Mouse (Mus musculus) lung, adult 2 months (tissue): ENCODE measurements around the gene Pdhx.

Experiments
- CTCF ChIP-seq: fragments of 200-500 bp; IDR thresholded peaks from 2 replicates; pipeline ENCODE4 v1.5.1; 2011; ENCODE audit warnings: mild to moderate bottlenecking, low read length, control low read depth; ENCODE audit not compliant: insufficient read depth
- POLR2A ChIP-seq: fragments of 200-500 bp; IDR thresholded peaks from 2 replicates; pipeline ENCODE4 v1.6.1; 2011; ENCODE audit warnings: low read depth, mild to moderate bottlenecking, control low read depth, low read length, borderline replicate concordance; ENCODE audit errors: extremely low read depth

DNA sequence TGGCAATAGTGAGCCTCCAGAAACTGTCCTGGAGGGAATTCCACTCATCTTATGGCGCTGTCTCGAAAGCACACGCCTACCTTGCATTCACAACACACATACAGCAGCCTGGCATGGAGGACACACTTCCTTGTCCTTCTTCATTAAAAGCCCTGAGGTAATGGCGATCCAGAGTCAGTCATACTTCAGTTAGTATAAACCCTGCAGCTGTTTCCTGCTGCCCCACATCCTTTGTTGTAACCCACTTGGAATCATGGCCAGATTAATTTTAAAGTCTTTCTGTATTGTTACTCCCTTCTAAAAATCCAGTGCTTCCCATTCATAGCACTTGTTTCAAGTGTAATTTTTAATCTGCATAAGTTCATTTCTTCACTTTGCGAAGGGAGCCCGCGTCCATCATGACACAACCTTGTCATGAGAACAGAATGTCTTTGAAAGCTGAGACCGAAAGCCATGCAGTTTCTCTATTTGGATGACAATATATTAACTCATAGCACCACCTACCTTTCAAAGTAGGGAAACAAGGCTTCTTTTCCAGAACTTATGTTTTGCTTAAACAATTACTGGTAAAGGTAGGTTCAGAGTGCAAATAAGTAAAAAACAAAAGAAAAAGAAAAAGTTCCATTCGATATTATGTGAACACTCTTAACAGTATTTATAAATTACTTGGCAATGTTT lies 54.4 kb downstream of the Pdhx start:
- peak; percentile 30; the same call in 1 of the 2 replicates for TF ChIP-seq CTCF
- no peak for TF ChIP-seq POLR2A
